Mouse (Mus musculus) kidney, postnatal 0 days (tissue): ENCODE data around the gene Prmt7. TPM values are rescaled to one million over a fixed set of nuclear protein-coding genes. Genes with fewer than 3 reads are reported as not detected.
A peak's percentile ranks its signal among the peaks of the same experiment; 100 is the strongest.

ENCODE experiments used
- ATAC-seq: fragments of 200-750 bp; cut with Nextera tagmentation; replicated peaks from 2 replicates; pipeline ENCODE4 v1.8.0; 2017; ENCODE audit warnings: low read depth, moderate number of reproducible peaks, moderate TSS enrichment, moderate library complexity; ENCODE audit not compliant: low FRiP score
- DNase-seq: peaks from one replicate; pipeline ENCODE4 v3.0.0-alpha.2; 2016; ENCODE audit warnings: low spot score
- H3K27ac ChIP-seq: fragments of 300-500 bp; sonication (generic); 2 replicates; pipeline ENCODE4 v1.5.1; 2014; ENCODE audit warnings: mild to moderate bottlenecking
- H3K27me3 ChIP-seq: fragments of 300-500 bp; sonication (generic); 2 replicates; pipeline ENCODE4 v1.6.1; 2014; ENCODE audit warnings: low read length, mixed read lengths; ENCODE audit not compliant: insufficient read depth
- H3K36me3 ChIP-seq: fragments of 300-500 bp; sonication (generic); 2 replicates; pipeline ENCODE4 v1.6.1; 2014; ENCODE audit warnings: low read length, mixed read lengths; ENCODE audit not compliant: insufficient read depth
- H3K4me1 ChIP-seq: fragments of 300-500 bp; sonication (generic); replicated peaks from 2 replicates; pipeline ENCODE4 v1.6.1; 2014; ENCODE audit warnings: antibody characterized with exemption, low read length, mixed read lengths; ENCODE audit not compliant: insufficient read depth
- H3K4me2 ChIP-seq: fragments of 300-500 bp; sonication (generic); 2 replicates; pipeline ENCODE4 v1.6.1; 2014; ENCODE audit warnings: mild to moderate bottlenecking, low read length, moderate library complexity, mixed read lengths
- H3K4me3 ChIP-seq: fragments of 300-500 bp; sonication (generic); replicated peaks from 2 replicates; pipeline ENCODE4 v1.5.1; 2014; ENCODE audit warnings: low read depth, low read length
- H3K9ac ChIP-seq: fragments of 300-500 bp; sonication (generic); 2 replicates; pipeline ENCODE4 v1.6.1; 2014; ENCODE audit warnings: low read depth, low read length
- H3K9me3 ChIP-seq: fragments of 300-500 bp; sonication (generic); replicated peaks from 2 replicates; pipeline ENCODE4 v1.6.1; 2016; ENCODE audit warnings: low read length, inconsistent platforms, mixed read lengths
- CTCF ChIP-seq: IDR thresholded peaks from 2 replicates; pipeline ENCODE4 v1.5.1; 2016; ENCODE audit warnings: antibody characterized with exemption, low read depth, mild to moderate bottlenecking, moderate library complexity
- WGBS: fragments of 180-500 bp; shearing (Covaris S2); extraction: QIAGEN DNeasy Blood & Tissue Kit; methylation state at CpG from one replicate; pipeline ENCODE4 v1.1.7; 2014; 5-methylcytosine and 5-hydroxymethylcytosine counted together
- polyA plus RNA-seq: library from polyadenylated mRNA; unstranded; fragments of >200 nt; fragmentation: Nextera tagmentation; extraction: Ambion mirVana; gene quantifications from 2 replicates; pipeline ENCODE4 v1.2.1, GENCODE M21; 2015

Prmt7 gene
- polyA plus RNA-seq, 1 experiment from 2014 or later, result 30.1 TPM

- Histone ChIP-seq H3K4me3 (peak overlapping the region; percentile 81), H3K9ac (0 out of 2 replicates have a peak overlapping the region, but pooled peaks have one; percentile 73), H3K36me3 (no peaks in the 10 kb centered on the region), H3K27me3 (no peaks in the 10 kb centered on the region), H3K4me1 (no peaks in the 10 kb centered on the region; the same call in 1 of the 2 replicates), H3K9me3 (no peaks in the 10 kb centered on the region), H3K4me2 (peak overlapping the region; percentile 98), H3K27ac (no peak overlapping the region)
- no peak for DNase-seq
- WGBS, result 20% methylated on average over 6 of the region's 6 CpGs
- no peak for ATAC-seq
- TF ChIP-seq CTCF, result peak; percentile 35; the same call in 1 of the 2 replicates
Observed at GRCm38 (mm10) chr8:106169934-106170480, 40.7 kb upstream of the Prmt7 start.

- TF ChIP-seq CTCF, result no peak
- Histone ChIP-seq H3K36me3 (no peaks in the 10 kb centered on the region), H3K27ac (no peak overlapping the region), H3K9me3 (no peaks in the 10 kb centered on the region), H3K4me3 (no peak overlapping the region), H3K4me2 (no peak overlapping the region), H3K4me1 (0 out of 2 replicates have a peak, but pooled peaks cover 7% of the 10 kb centered on the region), H3K27me3 (no peaks in the 10 kb centered on the region), H3K9ac (no peak overlapping the region)
- WGBS, result 92% methylated on average over 3 of the region's 3 CpGs
- ATAC-seq (no peak), DNase-seq (no peak)
Observed at GRCm38 (mm10) chr8:106173566-106173965, 37.2 kb upstream of the Prmt7 start.

- TF ChIP-seq CTCF, result no peak
- H3K4me1 ChIP-seq, result 0 out of 2 replicates have a peak, but pooled peaks cover 7% of the 10 kb centered on the region
- H3K36me3 ChIP-seq, result no peaks in the 10 kb centered on the region
- DNase-seq (peak; percentile 12), ATAC-seq (no peak)
- no peak overlapping the region; the same call in 1 of the 2 replicates for H3K27ac ChIP-seq
- WGBS, result 3% methylated on average over 1 of the region's 1 CpGs
- no peak overlapping the region for H3K9ac ChIP-seq
- no peak overlapping the region for H3K4me2 ChIP-seq
- no peaks in the 10 kb centered on the region for H3K9me3 ChIP-seq
- H3K4me3 ChIP-seq, result no peak overlapping the region
- H3K27me3 ChIP-seq, result no peaks in the 10 kb centered on the region
Observed at GRCm38 (mm10) chr8:106176891-106177290, 33.8 kb upstream of the Prmt7 start.

GRCm38 (mm10) chr8:106177594-106177993 is 33.1 kb upstream of the Prmt7 start:
- DNase-seq (no peak), ATAC-seq (no peak)
- no peak overlapping the region for H3K9ac ChIP-seq
- TF ChIP-seq CTCF, result no peak
- 73% methylated on average over 1 of the region's 1 CpGs for WGBS
- no peak overlapping the region for H3K4me3 ChIP-seq
- no peak overlapping the region for H3K4me2 ChIP-seq
- H3K9me3 ChIP-seq, result no peaks in the 10 kb centered on the region
- H3K27ac ChIP-seq, result no peak overlapping the region
- no peaks in the 10 kb centered on the region for H3K36me3 ChIP-seq
- H3K27me3 ChIP-seq, result no peaks in the 10 kb centered on the region
- H3K4me1 ChIP-seq, result 0 out of 2 replicates have a peak, but pooled peaks cover 7% of the 10 kb centered on the region

GRCm38 (mm10) chr8:106178428-106178827 is 32.3 kb upstream of the Prmt7 start:
- no peak overlapping the region for H3K27ac ChIP-seq
- H3K4me2 ChIP-seq, result no peak overlapping the region
- TF ChIP-seq CTCF, result no peak
- 0 out of 2 replicates have a peak, but pooled peaks cover 7% of the 10 kb centered on the region for H3K4me1 ChIP-seq
- ATAC-seq, result no peak
- no peaks in the 10 kb centered on the region for H3K36me3 ChIP-seq
- H3K4me3 ChIP-seq, result no peak overlapping the region
- 63% methylated on average over 2 of the region's 2 CpGs for WGBS
- no peaks in the 10 kb centered on the region for H3K27me3 ChIP-seq
- no peak overlapping the region for H3K9ac ChIP-seq
- no peaks in the 10 kb centered on the region for H3K9me3 ChIP-seq
- no peak for DNase-seq

- Histone ChIP-seq H3K36me3 (no peaks in the 10 kb centered on the region), H3K27me3 (no peaks in the 10 kb centered on the region), H3K27ac (peak overlapping the region; percentile 8; the same call in 1 of the 2 replicates), H3K9ac (no peak overlapping the region), H3K4me3 (no peak overlapping the region), H3K4me2 (no peak overlapping the region), H3K4me1 (no peaks in the 10 kb centered on the region), H3K9me3 (no peaks in the 10 kb centered on the region)
- no peak for ATAC-seq
- TF ChIP-seq CTCF, result no peak
- WGBS, result 47% methylated on average over 8 of the region's 8 CpGs
- peak; percentile 16 for DNase-seq
Observed at GRCm38 (mm10) chr8:106185628-106186270, 25.0 kb upstream of the Prmt7 start.
